Mouse (Mus musculus): ENCODE results near the gene Hsbp1. TPM values are rescaled to one million over a fixed set of nuclear protein-coding genes. Genes with fewer than 3 reads are reported as not detected.
A peak's percentile ranks its signal among the peaks of the same experiment; 100 is the strongest.

Hsbp1 gene
- polyA plus RNA-seq, 1 experiment: 103 TPM

GRCm38 (mm10) chr8:119395072-119395950 lies 51.0 kb downstream of the Hsbp1 start:
- no peaks in the 10 kb centered on the region for H3K27me3 ChIP-seq (ENCODE audit: control insufficient read depth, insufficient read depth, low read length)
- peaks cover 12% of the 10 kb centered on the region for H3K4me1 ChIP-seq (replicated peaks; ENCODE audit: control insufficient read depth, insufficient read depth, low read length)
- 11% methylated on average over 82 of the region's 83 CpGs for WGBS
- H3K4me3 ChIP-seq (ENCODE audit: control insufficient read depth, insufficient read depth, low read length): peak overlapping the region; percentile 62
- DNase-seq: no peak
- TF ChIP-seq POLR2A (IDR thresholded peaks at IDR 0.05; ENCODE audit: control insufficient read depth, extremely low read depth, insufficient read depth, low read length, poor library complexity) (no peak), CTCF (IDR thresholded peaks at IDR 0.05; ENCODE audit: borderline replicate concordance, control insufficient read depth, extremely low read depth, insufficient read depth, low read length, poor library complexity) (peak; percentile 7; the same call in 1 of the 2 replicates)
- no peak overlapping the region for H3K27ac ChIP-seq (ENCODE audit: control insufficient read depth, insufficient read depth, low read length)
- no peaks in the 10 kb centered on the region for H3K36me3 ChIP-seq (ENCODE audit: control insufficient read depth, insufficient read depth, low read length)

Other genes starting within 250 kb of the Hsbp1 start
- gene Mlycd, start 50.4 kb downstream of the Hsbp1 start, polyA plus RNA-seq (2012; rRNA removed): 20.7 and 22.1 TPM in 2 replicates
- gene Osgin1, start 89.6 kb downstream of the Hsbp1 start, polyA plus RNA-seq (2012; rRNA removed): 7.7 and 7.8 TPM in 2 replicates
- 0.06 and 0.12 TPM in 2 replicates for gene Necab2, start 102.2 kb downstream of the Hsbp1 start, polyA plus RNA-seq (2012; rRNA removed)
- 0.27 and 0.51 TPM in 2 replicates for gene Slc38a8, start 157.2 kb downstream of the Hsbp1 start, polyA plus RNA-seq (2012; rRNA removed)
- 166 and 177 TPM in 2 replicates for gene Mbtps1, start 214.2 kb downstream of the Hsbp1 start, polyA plus RNA-seq (2012; rRNA removed)
- gene Hsdl1, start 230.7 kb downstream of the Hsbp1 start, polyA plus RNA-seq (2012; rRNA removed): 149 and 176 TPM in 2 replicates
- 0.90 and 1.1 TPM in 2 replicates for gene Dnaaf1, start 230.7 kb downstream of the Hsbp1 start, polyA plus RNA-seq (2012; rRNA removed)